Mouse (Mus musculus): ENCODE measurements around the gene Slc7a3. TPM values are rescaled to one million over a fixed set of nuclear protein-coding genes. Genes with fewer than 3 reads are reported as not detected.

Gene Slc7a3
- polyA plus RNA-seq, 1 experiment from 2014 or later = 0.36 TPM

GRCm38 (mm10) chrX:101065245-101065644 is 20.6 kb downstream of the Slc7a3 start:
- no peaks in the 10 kb centered on the region for H3K9me3 ChIP-seq (replicated peaks; ENCODE audit: control insufficient read depth, low read length)
- no peaks in the 10 kb centered on the region for H3K4me1 ChIP-seq (ENCODE audit: control insufficient read depth, insufficient read depth, low read length)
- WGBS (ENCODE audit: insufficient replicate concordance) = 70% methylated on average over 1 of the region's 1 CpGs
- no peak overlapping the region for H3K9ac ChIP-seq (ENCODE audit: low read depth, low read length)
- no peak for ATAC-seq (replicated peaks; ENCODE audit: insufficient number of reproducible peaks, low FRiP score, low TSS enrichment)
- no peaks in the 10 kb centered on the region for H3K36me3 ChIP-seq (ENCODE audit: control insufficient read depth, insufficient read depth, low read length)
- H3K27me3 ChIP-seq (ENCODE audit: control insufficient read depth, insufficient read depth, low read length) = no peaks in the 10 kb centered on the region
- H3K27ac ChIP-seq (ENCODE audit: low read depth, low read length) = no peak overlapping the region
- no peak overlapping the region for H3K4me2 ChIP-seq
- no peak overlapping the region for H3K4me3 ChIP-seq (ENCODE audit: low read depth, low read length)

- H3K27ac ChIP-seq (ENCODE audit: low read depth, low read length) = no peak overlapping the region
- H3K4me2 ChIP-seq = no peak overlapping the region
- no peak overlapping the region for H3K4me3 ChIP-seq (ENCODE audit: low read depth, low read length)
- WGBS (ENCODE audit: insufficient replicate concordance) = 70% methylated on average over 2 of the region's 2 CpGs
- no peaks in the 10 kb centered on the region for H3K9me3 ChIP-seq (replicated peaks; ENCODE audit: control insufficient read depth, low read length)
- H3K27me3 ChIP-seq (ENCODE audit: control insufficient read depth, insufficient read depth, low read length) = no peaks in the 10 kb centered on the region
- no peaks in the 10 kb centered on the region for H3K4me1 ChIP-seq (ENCODE audit: control insufficient read depth, insufficient read depth, low read length)
- H3K36me3 ChIP-seq (ENCODE audit: control insufficient read depth, insufficient read depth, low read length) = no peaks in the 10 kb centered on the region
- H3K9ac ChIP-seq (ENCODE audit: low read depth, low read length) = no peak overlapping the region
- no peak for ATAC-seq (replicated peaks; ENCODE audit: insufficient number of reproducible peaks, low FRiP score, low TSS enrichment)
Observed at GRCm38 (mm10) chrX:101063503-101063902, 22.3 kb downstream of the Slc7a3 start.

GRCm38 (mm10) chrX:101059541-101059940 is 26.3 kb downstream of the Slc7a3 start, which contains the start of gene Tex11:
Gene Tex11, minus strand, starts transcription at chrX:101059667.
- no peaks in the 10 kb centered on the region for H3K9me3 ChIP-seq (replicated peaks; ENCODE audit: control insufficient read depth, low read length)
- no peak within 1 kb of the TSS for H3K9ac ChIP-seq (ENCODE audit: low read depth, low read length)
- H3K36me3 ChIP-seq (ENCODE audit: control insufficient read depth, insufficient read depth, low read length) = no peaks in the 10 kb centered on the region
- no peak within 1 kb of the TSS for H3K27ac ChIP-seq (ENCODE audit: low read depth, low read length)
- H3K4me3 ChIP-seq (ENCODE audit: low read depth, low read length) = no peak within 1 kb of the TSS
- WGBS (ENCODE audit: insufficient replicate concordance) = 80% methylated on average over 31 of the region's 31 CpGs
- ATAC-seq (replicated peaks; ENCODE audit: insufficient number of reproducible peaks, low FRiP score, low TSS enrichment) = no peak
- no peaks in the 10 kb centered on the region for H3K4me1 ChIP-seq (ENCODE audit: control insufficient read depth, insufficient read depth, low read length)
- H3K4me2 ChIP-seq = no peak within 1 kb of the TSS
- H3K27me3 ChIP-seq (ENCODE audit: control insufficient read depth, insufficient read depth, low read length) = no peaks in the 10 kb centered on the region

Other genes starting within 250 kb of the Slc7a3 start
- 0.11 TPM in 1 of 2 replicates, not detected in the other for gene Tex11, start 26.4 kb downstream of the Slc7a3 start, polyA plus RNA-seq (2014; fragmentation: Nextera tagmentation; extraction: Ambion mirVana)
- 39.0 and 48.5 TPM in 2 replicates for gene Snx12, start 136.5 kb upstream of the Slc7a3 start, polyA plus RNA-seq (2014; fragmentation: Nextera tagmentation; extraction: Ambion mirVana)
- 2.8 and 2.9 TPM in 2 replicates for gene Foxo4, start 168.5 kb upstream of the Slc7a3 start, polyA plus RNA-seq (2014; fragmentation: Nextera tagmentation; extraction: Ambion mirVana)
- gene Gm614, start 178.0 kb upstream of the Slc7a3 start, polyA plus RNA-seq (2014; fragmentation: Nextera tagmentation; extraction: Ambion mirVana) = not detected in 2 replicates
- 12.2 and 14.4 TPM in 2 replicates for gene Il2rg, start 182.2 kb upstream of the Slc7a3 start, polyA plus RNA-seq (2014; fragmentation: Nextera tagmentation; extraction: Ambion mirVana)
- gene Gm20489, start 183.0 kb upstream of the Slc7a3 start, polyA plus RNA-seq (2014; fragmentation: Nextera tagmentation; extraction: Ambion mirVana) = not detected in 2 replicates
- 32.0 and 35.9 TPM in 2 replicates for gene Med12, start 188.0 kb upstream of the Slc7a3 start, polyA plus RNA-seq (2014; fragmentation: Nextera tagmentation; extraction: Ambion mirVana)
- gene Nlgn3, start 213.1 kb upstream of the Slc7a3 start, polyA plus RNA-seq (2014; fragmentation: Nextera tagmentation; extraction: Ambion mirVana) = 2.3 and 3.6 TPM in 2 replicates